Mouse (Mus musculus) brown adipose tissue, adult 24 weeks (tissue): ENCODE measurements at regions not wholly inside any gene's neighbourhood (a gene's known extent, or its start where the extent isn't known, plus 50 kb on each side); places are given as distances from the start of the nearest gene placed in this dataset.
A peak's percentile ranks its signal among the peaks of the same experiment; 100 is the strongest.
"Not testable (repeated sequence)": the region's sequence is repeated elsewhere in the genome, so short reads cannot be mapped to it uniquely, and the experiment has no call there.

Experiments
- H3K27ac ChIP-seq: fragments of 200-500 bp; replicated peaks from 2 replicates; pipeline ENCODE4 v1.5.1; 2012; ENCODE audit warnings: low read depth, mild to moderate bottlenecking, low read length
- H3K4me1 ChIP-seq: fragments of 200-500 bp; 2 replicates; pipeline ENCODE4 v1.6.1; 2012; ENCODE audit warnings: low read length, mixed read lengths; ENCODE audit not compliant: control insufficient read depth, insufficient read depth, insufficient read length
- H3K4me3 ChIP-seq: fragments of 200-500 bp; 2 replicates; pipeline ENCODE4 v1.5.1; 2012; ENCODE audit warnings: low read depth, mild to moderate bottlenecking, low read length, moderate library complexity; ENCODE audit not compliant: insufficient read depth

DNA sequence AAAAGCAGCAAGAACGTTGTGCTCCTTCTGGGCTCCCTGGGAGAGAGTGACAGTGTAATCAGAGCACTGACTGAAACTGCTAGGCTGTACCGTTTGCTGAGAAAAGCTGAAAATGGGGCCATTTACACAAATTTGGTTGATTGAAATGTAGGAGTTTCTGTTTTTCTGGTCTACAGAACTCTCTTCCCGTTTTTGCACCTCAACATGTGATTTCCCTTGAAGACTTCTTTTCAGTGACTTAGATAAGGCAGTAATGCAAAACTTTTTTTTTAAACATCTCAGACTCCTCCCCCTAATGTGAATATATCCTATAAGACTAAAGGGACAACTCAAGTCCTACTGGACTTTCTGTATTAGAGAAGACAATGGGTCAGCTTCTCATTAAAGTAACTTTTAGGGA, 356.9 kb upstream of the Lrrc3b start:
- H3K4me3 ChIP-seq, result no peak overlapping the region
- H3K4me1 ChIP-seq, result no peaks in the 10 kb centered on the region
- H3K27ac ChIP-seq, result no peak overlapping the region

DNA sequence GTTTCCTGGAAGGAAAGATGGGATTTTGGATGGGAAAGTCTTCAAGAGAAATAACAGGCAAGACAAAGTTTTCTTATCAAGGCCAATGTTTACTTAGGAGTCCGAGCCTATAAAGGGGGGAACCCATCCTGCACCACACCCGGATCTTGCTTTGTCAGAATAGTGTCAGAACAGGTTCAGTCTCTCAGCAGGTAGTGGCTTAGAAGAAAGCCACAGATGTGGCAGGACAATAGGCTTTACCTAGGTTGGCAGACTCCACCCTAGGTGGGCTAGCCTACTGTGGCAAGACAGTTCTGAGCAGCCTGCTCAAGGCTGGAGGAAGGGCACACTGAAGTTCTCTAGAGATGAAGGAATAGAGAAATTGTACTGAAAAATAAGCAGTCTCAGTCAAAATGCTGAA, 358.2 kb upstream of the Lrrc3b start:
- no peak overlapping the region for H3K27ac ChIP-seq
- no peaks in the 10 kb centered on the region for H3K4me1 ChIP-seq
- no peak overlapping the region for H3K4me3 ChIP-seq

DNA sequence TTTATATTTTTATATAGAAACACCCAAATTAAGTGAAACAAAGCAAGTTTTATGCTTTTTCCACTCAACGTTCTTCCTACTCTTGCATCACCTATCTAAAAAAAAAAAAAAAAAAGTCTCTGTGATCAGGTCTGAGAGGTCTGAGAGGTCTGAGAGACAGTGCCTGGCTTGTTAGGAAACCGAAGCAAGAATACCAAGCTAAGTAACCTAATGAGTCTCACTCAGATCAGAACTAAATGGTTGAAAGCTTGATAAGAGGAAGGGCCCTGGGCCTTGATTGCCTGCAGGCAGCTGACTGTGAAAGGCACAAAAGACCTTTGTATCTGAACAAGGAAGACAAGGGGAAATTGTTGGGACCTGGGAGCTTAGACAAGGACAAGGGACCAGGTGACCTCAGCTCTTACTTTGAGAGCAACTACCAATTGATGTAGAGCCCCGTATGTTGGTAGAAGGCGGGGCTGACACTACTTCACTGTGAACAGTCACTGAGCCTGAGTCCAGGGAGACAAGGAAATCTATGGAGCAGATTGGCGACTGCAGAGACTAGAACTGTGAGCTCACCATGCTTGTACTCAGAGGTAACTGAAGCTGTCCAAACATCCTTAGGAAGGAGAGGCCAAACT, 362.8 kb upstream of the Lrrc3b start:
- Histone ChIP-seq H3K27ac (0 out of 2 replicates have a peak overlapping the region, but pooled peaks have one; percentile 1), H3K4me3 (no peak overlapping the region), H3K4me1 (no peaks in the 10 kb centered on the region)

DNA sequence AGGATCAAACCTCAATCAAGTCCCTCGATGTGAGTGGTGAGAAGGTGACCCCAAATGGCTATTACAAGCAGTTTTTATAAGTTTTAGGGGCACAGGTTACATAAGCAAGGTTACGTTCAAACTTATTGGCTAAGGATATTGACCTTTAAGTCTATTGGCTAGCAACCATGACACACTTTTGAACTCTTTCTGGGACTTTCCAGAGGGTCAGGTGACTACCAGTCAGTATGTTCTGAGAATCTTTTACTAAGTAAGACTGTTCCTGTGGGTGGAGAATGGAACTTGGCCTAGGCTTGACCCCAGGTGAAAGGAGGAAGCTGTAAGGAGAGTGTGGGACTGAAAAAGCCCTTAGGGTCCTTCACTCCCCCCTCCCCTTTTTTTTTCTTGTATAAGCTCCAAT, 370.3 kb upstream of the Lrrc3b start:
- Histone ChIP-seq H3K27ac (no peak overlapping the region), H3K4me3 (no peak overlapping the region), H3K4me1 (no peaks in the 10 kb centered on the region)

DNA sequence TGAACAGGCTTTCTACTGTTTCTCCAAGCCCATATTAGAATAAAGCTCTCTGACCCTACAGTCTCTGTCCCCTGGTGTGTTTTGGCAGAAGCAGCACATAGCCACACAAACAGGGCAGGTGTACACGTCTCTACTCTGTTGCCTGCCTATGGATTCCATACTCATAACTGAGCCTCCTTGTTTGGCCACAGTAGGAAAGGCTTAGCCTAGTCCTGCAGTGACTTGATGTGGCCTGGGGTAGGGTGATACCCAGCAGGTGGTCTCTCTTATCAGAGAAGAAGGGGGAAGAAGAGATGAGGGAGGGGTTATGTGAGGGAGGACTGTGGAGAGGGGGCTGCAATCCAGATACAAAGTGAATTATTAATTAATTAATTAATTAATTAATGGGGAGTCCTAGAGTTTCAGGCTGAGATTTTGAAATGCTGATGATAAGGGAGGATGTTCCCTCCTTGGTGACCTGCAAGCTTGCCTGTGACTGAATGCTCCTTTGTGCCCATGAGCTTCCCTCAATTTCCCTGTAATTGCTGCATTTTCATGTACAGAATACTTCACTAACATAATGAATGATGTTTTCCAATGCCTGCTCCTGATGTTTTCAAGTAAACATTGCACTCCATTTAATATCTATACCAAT, 402.7 kb upstream of the Lrrc3b start:
- Histone ChIP-seq H3K4me3 (no peak overlapping the region), H3K4me1 (no peaks in the 10 kb centered on the region), H3K27ac (no peak overlapping the region)

DNA sequence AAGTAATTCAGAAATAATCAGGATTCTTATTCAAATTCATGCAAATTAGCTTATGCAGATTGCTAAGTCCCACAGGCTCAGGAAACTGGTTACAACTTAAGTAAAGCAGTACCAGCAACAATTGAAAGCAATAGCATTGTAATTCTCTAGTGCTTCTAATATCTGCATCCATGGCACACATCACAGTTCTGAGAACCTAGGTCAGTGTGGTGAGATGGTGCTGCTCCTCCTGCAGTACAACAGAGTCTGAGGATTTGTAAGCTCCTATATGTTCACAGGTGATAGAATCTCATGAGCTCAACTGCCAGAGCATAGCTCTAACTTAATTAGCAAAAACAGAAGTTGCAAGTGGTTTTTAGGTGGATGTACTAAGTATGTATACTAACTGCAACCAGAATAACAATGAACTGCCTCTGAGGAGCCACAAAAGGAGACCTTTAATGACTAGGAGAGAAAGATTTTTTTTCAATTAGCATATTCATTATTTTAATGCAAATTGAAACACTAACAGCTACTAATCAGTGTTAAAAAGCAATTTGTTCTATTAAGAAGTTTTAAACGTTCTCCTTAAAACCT, 403.3 kb upstream of the Lrrc3b start:
- H3K4me3 ChIP-seq, result no peak overlapping the region
- no peaks in the 10 kb centered on the region for H3K4me1 ChIP-seq
- no peak overlapping the region for H3K27ac ChIP-seq

DNA sequence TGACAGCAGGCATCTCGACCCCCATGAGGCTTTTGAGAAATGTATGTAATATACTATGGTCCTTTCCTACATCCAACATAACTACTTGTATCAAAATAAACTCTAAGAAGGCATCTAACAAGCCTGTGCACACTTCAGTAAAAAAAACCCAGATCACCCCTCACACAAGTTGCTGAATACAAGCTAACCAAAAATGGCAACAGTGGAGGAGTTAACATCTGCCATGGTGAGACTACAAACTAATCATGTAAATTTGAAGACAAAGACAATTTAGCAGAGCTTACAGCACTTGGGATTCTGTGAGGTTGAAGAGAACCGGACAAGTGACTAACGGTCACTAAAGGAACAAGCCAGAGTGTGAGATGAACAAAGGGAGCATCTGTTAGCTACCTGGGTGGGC, 380.6 kb upstream of the Ngly1 start:
- Histone ChIP-seq H3K4me1 (no peaks in the 10 kb centered on the region), H3K4me3 (no peak overlapping the region), H3K27ac (no peak overlapping the region)

DNA sequence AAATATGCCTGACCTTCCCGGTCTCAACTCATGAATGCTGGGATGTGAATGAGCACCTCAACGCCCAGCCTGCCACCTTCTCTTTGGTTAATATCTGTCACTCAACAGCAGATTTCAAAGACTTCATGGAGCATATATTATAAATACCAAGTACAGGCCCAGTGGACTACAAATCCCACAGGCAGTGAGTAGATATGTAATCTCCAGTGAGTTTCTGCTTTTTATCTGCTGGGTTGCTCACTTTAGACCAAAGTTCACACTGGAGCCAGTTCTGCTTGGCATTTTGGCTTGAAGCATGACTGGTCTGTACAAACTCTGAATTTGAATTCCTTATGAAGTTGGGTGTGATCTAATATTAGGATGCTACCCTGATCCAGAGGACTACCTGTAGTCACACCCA, 377.1 kb upstream of the Ngly1 start:
- no peak overlapping the region for H3K27ac ChIP-seq
- H3K4me3 ChIP-seq, result no peak overlapping the region
- H3K4me1 ChIP-seq, result no peaks in the 10 kb centered on the region

DNA sequence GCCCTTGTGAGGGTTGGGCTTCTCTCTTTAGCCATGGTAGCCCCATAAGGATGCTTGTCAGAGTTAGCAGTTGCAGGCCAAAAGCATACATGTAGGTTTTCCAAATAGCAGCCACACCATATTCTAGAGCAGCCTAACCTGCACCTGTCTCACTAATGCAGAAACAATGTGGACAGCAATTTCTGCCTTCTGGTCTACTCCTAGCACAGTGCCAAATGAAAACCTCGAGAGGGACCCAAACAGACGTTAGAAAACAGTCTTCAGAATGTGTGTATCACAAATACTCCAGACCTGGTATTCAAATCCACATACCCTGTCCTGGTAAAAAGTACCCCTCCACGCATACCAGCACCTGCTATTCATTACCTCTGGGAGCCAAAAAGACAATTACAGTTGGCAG, 368.9 kb upstream of the Ngly1 start:
- H3K4me1 ChIP-seq, result no peaks in the 10 kb centered on the region
- no peak overlapping the region for H3K27ac ChIP-seq
- no peak overlapping the region for H3K4me3 ChIP-seq

DNA sequence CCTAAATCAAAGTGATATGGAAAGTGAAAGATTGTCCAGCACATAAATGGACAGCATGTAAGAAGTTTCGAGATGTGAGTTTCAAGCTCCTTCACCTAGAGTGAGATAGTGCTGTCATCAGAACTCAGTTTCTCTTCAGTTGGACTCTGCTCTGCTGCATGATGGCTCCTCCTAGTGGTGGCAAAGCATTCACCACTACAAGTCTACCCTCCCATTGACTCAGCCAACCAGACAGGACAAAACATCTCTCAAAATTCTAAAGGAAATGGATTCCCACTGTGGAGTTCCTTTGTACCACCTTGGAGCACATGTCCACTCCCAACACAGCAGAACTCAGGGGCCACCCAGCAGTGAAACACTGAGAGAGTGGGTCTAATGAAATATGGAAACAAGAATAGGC, 367.8 kb upstream of the Ngly1 start:
- Histone ChIP-seq H3K4me3 (no peak overlapping the region), H3K4me1 (no peaks in the 10 kb centered on the region), H3K27ac (no peak overlapping the region)

DNA sequence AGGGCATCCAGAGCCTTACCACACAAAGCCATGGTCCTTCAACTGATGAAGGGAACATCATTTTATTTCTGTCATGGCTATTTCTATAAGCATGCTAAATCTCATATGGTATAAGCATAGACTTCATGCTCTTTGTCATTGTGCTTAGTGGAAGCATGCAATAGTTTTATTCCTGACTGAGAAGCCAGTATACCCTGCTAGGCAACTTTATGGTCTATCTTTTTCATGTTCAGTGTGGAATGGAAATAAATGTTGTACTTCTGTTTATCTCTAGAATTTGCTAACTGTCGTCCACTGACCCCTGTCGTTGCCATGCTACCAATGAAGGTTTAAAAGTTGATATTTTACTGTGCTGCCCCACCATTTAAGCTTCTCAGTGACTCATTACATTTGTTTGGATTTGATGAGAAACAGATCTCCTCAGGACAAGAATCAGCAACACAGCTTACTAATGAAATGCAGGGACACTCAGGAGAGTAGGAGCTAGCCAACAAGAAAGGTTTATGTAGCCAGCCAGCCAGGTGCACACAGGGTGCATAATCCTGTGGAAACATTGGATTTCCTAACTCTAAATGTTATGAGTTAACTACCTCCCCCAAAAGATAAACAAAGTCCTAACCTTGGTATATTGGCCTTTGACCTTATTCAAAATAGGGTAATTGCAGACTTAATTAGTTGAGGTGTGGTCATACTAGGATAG, 364.3 kb upstream of the Ngly1 start:
- no peak overlapping the region for H3K4me3 ChIP-seq
- H3K27ac ChIP-seq, result no peak overlapping the region
- H3K4me1 ChIP-seq, result no peaks in the 10 kb centered on the region

DNA sequence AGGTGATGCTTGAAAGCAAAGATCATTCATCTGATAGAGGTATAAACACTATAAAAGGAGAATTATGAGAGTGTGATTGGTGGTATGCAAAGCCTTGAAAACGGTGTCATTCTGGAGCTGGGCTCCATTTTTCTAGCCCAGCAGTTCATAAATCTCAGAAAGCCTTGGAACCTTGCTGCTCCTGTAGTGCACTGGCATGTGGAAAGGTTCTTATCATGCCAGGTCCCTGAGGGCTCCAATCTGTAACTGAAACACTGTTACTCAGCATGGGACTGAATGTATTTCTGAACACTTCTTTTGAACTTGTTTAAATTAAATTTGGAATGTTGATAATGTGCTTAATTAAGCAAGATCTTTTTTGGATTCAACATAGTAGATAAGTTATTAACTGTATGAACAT, 352.0 kb upstream of the Ngly1 start:
- Histone ChIP-seq H3K27ac (no peak overlapping the region), H3K4me3 (no peak overlapping the region), H3K4me1 (no peaks in the 10 kb centered on the region)

DNA sequence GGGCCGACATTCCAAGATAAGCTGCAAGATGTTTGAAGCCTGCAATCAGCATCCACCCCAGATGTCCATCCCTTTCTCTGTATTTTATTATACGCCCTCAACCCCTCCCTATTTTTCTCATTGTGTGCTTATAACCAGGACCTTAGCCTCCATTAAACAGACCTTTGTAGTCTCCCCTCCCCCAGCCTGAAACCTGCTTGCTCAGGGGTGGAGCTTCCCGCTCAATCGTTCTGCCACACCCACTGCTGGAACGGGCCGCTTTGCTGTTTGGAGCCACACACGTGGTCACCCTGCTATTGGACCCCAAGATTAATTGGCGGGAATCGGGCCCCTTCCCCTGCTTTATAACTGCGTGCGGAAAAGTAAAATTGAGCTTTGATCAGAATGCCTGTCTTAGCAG, 342.7 kb upstream of the Ngly1 start:
- not testable (repeated sequence) for H3K4me1 ChIP-seq, H3K4me3 ChIP-seq, H3K27ac ChIP-seq

DNA sequence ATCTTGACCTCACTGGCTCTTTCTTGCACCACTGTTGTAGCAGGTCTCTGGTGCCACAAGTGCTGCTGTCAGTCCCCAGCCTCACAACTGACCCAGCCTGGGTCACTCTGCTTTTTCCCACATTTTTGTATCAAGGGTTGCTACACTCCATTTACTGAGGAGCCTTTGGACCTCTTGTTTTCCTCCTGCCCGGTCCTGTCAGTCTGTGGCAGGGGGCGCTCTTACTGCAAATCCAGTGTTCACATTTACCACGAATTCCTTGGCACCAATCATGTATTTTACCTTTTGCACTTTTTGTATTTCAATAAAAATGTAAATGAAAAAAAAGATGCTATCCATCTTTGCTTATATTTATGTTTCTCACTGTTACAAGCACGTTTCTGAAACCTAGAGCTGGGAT, 335.9 kb upstream of the Ngly1 start:
- not testable (repeated sequence) for H3K4me3 ChIP-seq, H3K4me1 ChIP-seq, H3K27ac ChIP-seq

DNA sequence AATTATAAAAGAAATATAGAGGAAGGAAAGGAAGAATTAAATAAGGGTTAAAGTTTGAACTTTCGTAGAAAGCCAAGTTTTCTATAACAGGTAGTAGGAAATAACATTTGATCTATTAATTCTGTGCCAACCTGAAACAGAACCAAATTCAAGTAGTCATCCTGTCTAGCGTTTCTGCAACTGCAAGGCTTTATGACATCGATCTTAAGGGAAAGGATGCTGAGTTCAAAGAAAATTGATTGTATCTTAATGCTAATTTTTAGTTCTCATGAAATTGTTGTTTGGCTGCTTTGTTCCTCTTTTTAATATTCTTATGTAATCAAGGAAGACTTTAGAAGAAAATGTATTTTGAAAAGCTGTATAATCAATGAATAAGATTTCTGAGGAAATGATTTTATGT, 334.9 kb upstream of the Ngly1 start:
- Histone ChIP-seq H3K27ac (no peak overlapping the region), H3K4me3 (no peak overlapping the region), H3K4me1 (no peaks in the 10 kb centered on the region)

DNA sequence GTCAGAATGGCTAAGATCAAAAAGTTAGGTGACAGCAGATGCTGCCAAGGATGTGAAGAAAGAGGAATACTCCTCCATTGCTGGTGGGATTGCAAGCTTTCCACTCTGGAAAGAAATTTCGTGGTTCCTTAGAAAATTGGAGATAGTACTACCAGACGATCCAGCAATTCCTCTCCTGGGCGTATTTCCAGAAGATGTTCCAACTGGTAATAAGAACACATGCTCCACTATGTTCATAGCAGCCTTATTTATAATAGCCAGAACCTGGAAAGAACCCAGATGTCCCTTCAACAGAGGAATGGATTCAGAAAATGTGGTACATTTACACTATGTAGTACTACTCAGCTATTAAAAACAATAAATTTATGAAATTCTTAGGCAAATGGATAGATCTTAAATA, 324.4 kb upstream of the Ngly1 start:
- not testable (repeated sequence) for H3K4me3 ChIP-seq, H3K27ac ChIP-seq, H3K4me1 ChIP-seq
